Mouse (Mus musculus): ENCODE results near the gene Adcy9.

Gene Adcy9

DNA sequence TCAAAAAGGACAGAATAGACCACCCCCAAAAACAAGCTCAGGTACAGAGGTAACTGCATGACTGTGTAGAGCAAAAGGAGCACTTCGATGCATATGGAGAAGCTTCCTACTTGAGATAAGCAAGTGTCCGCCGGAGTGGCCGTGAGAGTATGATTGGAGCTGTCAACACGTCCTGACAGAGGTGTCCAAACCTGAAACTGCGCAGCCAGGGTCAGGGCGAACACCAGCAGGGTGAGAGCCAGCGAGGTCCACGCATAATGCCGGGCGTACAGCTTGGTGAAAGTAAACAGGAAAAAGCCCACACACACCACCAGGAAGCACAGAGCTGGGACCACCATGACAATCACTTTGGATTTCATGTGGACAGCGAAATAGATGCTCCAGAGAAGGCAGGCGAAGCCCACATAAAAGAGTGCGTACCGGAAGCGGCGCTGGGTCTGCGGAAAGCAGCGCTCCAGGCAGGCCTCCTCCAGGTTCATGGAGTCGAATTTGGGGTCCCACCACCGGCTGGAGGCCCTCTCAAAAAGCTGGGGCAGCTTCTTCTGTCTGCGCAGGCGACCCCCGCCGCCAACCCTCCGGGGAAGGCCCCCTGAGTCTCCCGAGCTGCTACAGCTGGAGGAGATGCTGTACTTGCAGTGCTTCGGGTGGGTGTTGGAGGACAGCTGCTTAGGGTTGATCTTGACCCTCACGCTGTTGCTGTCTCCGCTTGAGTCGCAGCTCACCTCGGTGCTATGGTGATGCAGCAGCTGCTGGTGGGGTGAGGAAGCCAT is 1.3 kb downstream of the Adcy9 start:
- peak; percentile 6 for DNase-seq (ENCODE audit: low read depth, low spot score)

GRCm38 (mm10) chr16:4418072-4418471 is 2.2 kb downstream of the Adcy9 start:
- no peak for DNase-seq (ENCODE audit: low read depth, low spot score)

DNA sequence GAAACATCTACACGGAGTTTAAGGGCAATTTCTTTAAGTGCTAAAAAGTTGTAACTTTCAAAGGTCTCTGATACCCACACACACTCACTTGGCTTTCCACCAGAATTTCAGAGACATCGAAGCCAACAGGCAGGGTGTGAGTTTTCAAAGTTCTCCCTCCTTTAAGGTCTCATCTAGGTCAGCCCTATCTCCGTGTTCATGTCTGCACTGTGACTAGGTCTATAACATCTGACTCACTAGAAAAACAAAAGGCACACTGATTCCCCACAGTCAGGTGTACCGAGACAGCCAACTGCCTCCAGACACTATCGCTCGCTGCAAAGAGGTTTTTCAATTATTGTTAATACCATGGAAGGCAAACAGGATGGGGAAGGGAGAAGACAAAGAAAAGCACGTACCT is 2.8 kb downstream of the Adcy9 start:
- no peak for DNase-seq (ENCODE audit: low read depth, low spot score)

GRCm38 (mm10) chr16:4414881-4415585 is 5.3 kb downstream of the Adcy9 start:
- no peak for DNase-seq (ENCODE audit: low read depth, low spot score)

DNA sequence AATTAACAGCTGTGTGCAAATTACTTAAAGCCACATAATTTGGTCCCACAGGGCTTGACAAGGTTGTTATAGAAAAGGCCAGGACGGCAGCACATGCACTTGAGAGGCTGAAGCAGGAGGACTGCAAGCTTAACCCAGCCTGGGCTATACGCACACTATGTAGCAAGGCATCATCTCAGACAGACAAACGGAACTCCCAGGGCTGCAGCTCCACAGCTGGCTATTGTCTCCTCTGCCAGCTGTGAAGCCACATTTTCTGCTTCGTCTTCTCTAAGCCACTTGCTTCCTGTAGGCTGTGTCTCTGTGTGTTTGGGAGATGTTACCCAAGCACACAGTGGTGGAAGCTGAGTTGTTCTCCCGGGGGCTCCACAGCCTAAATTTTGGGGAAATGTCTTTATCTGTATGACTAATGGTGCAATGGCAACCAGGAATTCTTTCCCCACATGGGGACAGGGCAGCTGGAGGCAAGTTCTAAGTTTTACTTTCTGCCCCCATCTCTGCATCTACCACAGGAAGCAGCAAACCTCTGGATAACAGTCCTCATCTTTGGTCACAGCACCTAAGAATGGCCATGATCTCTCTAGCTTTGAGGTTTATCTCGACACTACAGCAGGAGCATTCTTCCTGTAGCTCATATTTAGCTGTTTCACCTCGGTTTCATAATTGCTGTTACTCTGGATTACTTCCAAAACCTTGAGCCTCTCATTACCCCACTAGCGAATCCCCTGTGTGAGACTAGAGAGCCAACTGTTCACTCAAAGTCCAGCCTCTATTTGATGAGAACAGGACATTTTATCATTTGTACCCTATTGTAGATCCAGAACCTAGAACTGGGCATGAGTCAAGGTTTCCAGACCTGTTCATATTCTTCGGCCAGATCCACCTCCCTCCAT is 6.1 kb downstream of the Adcy9 start:
- DNase-seq (ENCODE audit: low read depth, low spot score) = no peak

- DNase-seq (ENCODE audit: low read depth, low spot score) = no peak
Observed at GRCm38 (mm10) chr16:4413301-4413700, 7.0 kb downstream of the Adcy9 start.

GRCm38 (mm10) chr16:4412298-4412697 is 8.0 kb downstream of the Adcy9 start:
- DNase-seq (ENCODE audit: low read depth, low spot score) = no peak

DNA sequence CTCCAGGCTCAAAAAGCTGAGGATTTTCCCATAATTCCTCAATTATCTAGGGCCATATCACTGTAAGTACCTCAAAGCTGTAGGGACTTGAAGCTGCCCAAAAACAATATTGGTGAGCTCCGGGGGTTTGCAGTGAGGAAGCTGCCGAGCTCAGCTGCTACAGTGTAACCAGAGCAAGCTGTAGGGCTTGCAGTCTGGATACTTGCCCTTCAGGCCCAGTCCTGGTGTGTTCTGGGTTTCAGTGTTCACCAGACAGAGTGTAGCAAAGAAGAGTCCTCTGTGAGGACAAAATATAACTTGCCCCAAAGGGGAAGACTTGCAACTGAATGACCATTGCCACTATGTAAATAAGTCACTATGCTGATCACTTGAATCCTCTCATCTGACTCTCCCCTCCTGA is 9.0 kb downstream of the Adcy9 start:
- DNase-seq (ENCODE audit: low read depth, low spot score) = no peak

DNA sequence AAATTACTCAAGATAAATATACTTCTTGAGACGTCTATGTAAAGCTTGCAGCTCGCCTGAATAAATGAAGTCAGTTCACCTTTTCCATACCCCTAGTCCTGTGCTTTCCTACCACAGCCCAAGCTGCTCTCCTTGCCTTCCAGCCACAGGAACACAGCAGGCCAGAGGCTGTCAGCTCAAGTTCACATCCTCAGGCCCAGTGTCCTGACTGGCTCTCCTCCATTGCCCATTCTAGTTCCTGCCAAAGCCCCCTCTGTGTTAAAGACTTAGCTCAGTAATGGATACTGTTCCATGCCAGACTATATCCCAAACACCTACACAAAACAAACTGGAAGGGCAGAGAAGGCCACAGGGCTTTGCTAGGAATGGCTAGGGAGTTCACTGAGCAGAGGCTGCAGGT is 12.8 kb downstream of the Adcy9 start:
- no peak for DNase-seq (ENCODE audit: low read depth, low spot score)

DNA sequence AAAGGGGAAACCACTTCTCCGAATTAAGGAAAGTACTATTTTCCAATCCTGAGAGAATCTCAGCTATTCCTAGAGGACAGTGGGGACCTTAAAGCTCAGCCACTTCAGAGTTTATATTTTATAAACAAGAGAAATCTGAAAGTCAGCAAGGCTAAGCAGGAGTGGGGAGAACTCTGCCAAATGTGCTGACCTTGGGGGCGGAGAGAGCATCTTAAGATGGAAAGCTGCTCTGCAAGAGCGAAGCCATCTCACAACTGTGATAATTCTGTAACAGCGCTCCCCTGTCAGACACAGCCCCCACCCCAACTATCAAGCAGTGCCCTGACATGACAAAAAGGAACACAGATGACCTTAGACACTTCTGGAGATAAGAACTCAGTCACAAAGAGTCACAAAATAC is 13.6 kb downstream of the Adcy9 start:
- no peak for DNase-seq (ENCODE audit: low read depth, low spot score)

- DNase-seq (ENCODE audit: low read depth, low spot score) = no peak
Observed at GRCm38 (mm10) chr16:4406047-4406586, 14.2 kb downstream of the Adcy9 start.

GRCm38 (mm10) chr16:4404933-4405761 is 15.2 kb downstream of the Adcy9 start:
- DNase-seq (ENCODE audit: low read depth, low spot score) = peak; percentile 36

DNA sequence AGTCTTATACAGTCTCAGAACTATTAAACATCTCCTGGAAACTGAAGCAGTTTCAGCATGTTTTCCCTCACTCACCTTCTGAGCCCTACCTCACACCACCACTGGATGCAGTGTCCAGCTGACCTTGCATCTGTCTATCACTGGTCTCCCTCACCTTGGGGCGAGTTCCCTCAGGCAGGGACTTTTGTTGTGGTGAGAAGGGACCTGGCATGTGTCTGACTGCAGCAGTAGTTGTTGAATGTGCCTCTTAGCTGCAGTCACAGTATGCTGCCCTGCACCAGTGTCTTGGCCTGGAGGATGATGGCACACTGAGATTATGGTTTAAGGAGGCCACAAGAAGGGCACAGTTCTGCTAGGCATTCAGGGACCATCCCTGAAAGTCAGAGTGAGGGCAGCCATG is 19.2 kb downstream of the Adcy9 start:
- DNase-seq (ENCODE audit: low read depth, low spot score) = no peak

- no peak for DNase-seq (ENCODE audit: low read depth, low spot score)
Observed at GRCm38 (mm10) chr16:4399471-4400223, 20.7 kb downstream of the Adcy9 start.

- no peak for DNase-seq (ENCODE audit: low read depth, low spot score)
Observed at GRCm38 (mm10) chr16:4398782-4399181, 21.5 kb downstream of the Adcy9 start.

DNA sequence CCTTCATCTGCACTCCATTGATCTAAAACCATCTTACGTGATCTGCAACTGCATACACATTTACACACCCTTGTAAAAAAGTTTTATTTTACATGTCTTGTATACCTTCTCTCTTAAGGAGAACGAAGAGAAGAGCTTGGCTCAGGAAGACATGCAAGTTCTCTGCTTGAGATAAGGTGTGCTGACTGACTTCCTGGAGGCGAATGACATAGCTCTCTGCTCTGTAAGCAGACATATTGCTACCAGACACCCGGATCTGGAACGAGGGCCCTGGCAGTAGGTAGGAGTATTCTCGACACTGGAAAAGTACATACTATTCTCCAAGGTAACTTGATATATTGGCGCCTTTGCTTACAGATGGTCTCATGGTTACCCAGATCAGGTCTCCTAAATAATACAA is 22.7 kb downstream of the Adcy9 start:
- no peak for DNase-seq (ENCODE audit: low read depth, low spot score)

DNA sequence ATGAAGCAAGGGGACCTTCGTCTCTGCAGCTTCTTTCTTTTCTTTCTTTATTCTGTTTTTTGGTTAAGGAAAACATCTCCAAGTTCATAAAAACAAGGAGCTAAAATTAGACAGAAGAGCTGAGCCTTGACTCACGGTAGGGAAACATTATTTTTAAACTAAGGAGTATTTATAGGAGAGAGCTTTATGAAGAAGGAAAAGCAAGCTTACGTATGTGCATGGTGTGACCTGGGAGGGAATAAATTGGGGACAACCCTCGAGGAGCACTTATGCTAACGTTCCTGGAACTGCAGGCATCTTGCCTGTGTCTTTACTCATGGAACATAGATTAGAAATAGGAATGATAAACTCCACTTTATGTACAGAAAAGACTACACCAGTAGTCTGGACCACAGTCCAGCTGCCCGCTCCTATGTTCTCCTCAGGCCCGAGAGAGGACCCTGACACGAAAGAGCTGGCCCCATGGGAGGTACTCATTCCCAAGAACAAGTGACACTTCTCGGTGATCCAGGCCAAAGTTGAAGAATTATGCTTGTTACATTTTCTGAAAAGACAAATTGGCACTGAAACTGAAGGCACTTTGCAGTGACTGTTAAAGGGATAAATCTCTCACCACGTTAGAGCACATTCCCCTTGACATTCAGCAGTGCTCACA is 24.5 kb downstream of the Adcy9 start:
- no peak for DNase-seq (ENCODE audit: low read depth, low spot score)

DNA sequence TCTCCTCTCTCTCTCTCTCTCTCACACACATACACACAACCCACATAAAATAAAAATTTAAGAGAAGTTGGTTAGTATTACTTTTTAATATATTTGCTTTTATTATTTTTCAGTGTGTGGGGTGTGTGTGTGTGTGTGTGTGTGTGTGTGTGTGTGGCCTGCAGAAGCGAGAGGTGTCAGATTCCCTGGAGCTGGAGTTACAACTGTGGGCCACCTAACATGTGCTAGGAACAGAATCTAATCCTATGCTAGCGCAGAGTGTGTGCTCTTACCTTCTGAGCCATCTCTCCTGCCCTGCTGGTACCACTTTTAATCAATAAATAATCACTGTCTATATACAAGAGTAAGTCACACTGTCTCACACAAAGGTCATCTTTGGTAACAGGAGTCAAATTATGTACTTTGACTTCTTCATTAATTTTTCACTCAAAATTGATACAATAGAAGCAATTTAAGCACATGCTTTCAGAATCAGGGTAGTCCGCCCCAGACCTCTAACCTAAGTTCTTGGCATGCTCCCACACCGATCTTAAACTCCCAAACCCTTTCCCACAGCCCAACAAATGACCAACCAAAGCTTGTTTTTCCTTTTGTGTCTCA is 25.2 kb downstream of the Adcy9 start:
- DNase-seq (ENCODE audit: low read depth, low spot score) = no peak

DNA sequence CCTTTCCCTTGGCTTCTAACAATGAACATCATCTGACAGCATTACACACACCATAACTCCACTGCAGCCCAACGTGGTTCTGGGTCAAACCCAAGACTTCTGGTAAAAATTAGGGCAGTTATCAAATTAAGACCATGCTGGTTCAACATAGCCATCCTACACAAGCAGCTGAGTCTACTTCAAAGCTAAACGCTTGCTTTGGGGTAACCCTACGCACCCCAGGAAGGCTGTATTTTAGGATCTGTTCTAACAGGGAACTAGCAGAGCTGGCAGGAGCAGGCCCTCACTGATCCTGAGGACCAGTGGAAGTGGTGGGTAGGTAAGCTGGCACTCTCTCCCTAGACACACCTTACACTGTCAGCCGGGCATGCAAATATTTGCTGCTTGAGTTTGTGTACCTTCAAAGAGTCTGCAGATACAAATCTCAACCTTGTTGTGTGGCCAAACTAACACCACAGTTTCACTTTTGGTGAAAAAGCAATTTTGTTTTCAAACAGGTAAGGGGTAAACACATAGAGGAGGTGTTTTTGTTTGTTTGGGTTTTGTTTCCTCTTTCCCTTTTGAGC is 36.7 kb downstream of the Adcy9 start:
- no peak for DNase-seq (ENCODE audit: low read depth, low spot score)

Measured in ES-CJ7 (cell line).